Mouse (Mus musculus): ENCODE results near the gene Grap2. TPM values are rescaled to one million over a fixed set of nuclear protein-coding genes. Genes with fewer than 3 reads are reported as not detected.
A peak's percentile ranks its signal among the peaks of the same experiment; 100 is the strongest.

Gene Grap2
- polyA plus RNA-seq, 1 experiment from 2014 or later: 0.09 TPM

DNA sequence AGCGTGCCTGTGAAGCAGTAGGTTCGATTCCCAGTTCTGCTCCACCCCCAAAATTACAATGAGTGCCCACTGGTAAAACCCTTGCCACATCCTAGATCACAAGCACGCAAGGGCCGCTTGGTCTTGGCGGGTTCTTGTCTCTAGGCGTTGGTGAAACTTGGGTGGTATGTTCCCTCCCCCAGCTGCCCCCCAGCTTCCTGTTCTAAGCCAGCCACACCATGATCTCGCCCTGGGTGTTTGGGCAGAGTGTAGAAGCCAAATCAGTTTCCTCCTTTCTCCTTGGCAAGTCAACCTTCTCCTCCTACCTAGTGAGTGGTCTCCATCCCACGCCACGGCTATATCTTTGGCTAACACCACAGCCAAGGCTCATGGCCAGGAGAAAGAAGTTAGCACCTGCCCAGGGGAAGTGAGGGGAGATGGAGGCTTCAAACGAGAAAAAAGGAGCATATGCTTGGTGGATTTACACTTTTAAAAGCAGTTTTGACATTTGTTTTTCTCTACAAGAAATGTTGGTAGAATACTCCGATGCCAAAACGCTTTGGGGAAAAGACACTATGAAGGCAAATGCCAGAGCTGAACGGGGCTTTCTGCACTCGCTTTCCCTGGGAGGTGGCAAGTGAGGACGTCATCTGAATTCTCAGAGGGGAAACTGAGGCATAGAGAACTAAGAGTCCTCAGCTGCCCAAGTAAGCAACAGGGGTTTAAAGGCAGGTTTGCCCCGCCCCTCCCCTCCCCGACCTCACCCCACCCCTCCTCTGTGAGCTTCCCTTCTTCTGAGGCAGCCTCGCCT is 42.3 kb downstream of the Grap2 start:
- ATAC-seq (replicated peaks): no peak
- Histone ChIP-seq H3K4me3 (no peak overlapping the region), H3K4me2 (replicated peaks) (no peak overlapping the region), H3K27ac (replicated peaks) (no peak overlapping the region), H3K4me1 (peaks cover 19% of the 10 kb centered on the region), H3K9me3 (no peaks in the 10 kb centered on the region), H3K27me3 (0 out of 2 replicates have a peak, but pooled peaks cover 3% of the 10 kb centered on the region), H3K36me3 (no peaks in the 10 kb centered on the region), H3K9ac (replicated peaks) (no peak overlapping the region)
- 61% methylated on average over 18 of the region's 18 CpGs for WGBS

- Histone ChIP-seq H3K9ac (replicated peaks) (no peak overlapping the region), H3K36me3 (no peaks in the 10 kb centered on the region), H3K27me3 (0 out of 2 replicates have a peak, but pooled peaks cover 3% of the 10 kb centered on the region), H3K4me3 (no peak overlapping the region), H3K27ac (replicated peaks) (no peak overlapping the region), H3K4me1 (peaks cover 19% of the 10 kb centered on the region), H3K4me2 (replicated peaks) (no peak overlapping the region), H3K9me3 (no peaks in the 10 kb centered on the region)
- WGBS: 38% methylated on average over 2 of the region's 2 CpGs
- ATAC-seq (replicated peaks): no peak
Observed at GRCm38 (mm10) chr15:80615290-80615570, 42.8 kb downstream of the Grap2 start.

DNA sequence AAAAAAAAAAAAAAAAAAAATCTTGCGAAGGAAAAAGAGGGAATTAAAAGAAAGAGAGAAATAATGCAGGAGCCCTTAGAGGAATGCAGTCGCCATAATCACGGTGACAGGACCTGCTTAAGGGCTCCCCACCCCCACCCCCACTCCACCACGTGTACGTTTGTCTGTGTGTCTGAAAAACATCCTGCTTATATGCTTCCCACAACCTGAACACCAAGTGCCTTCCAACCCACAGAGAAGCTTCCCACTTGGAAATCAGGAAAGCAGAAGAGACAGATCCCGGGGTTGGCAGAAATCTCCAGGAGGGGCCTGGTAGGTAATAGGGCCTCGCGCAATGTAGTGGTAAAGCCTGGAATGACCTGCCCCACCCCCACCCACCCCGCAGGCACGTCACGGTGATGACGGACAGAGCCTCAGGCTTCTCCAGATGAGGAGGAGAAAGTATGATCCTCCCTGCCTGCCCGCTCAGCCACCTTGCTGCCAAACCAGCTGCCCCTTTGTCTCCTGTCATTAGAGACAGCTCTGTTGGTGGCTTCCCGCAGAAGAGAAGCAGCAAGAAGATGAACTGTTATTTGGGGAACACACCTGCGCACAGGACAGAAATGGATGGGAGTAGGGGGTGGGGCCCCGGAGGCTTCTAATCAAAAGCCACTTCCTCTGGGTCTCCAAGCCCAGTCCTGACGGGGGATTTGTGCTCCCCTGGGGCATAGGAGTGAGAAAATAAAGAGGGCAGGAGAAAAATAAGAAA is 43.4 kb downstream of the Grap2 start:
- Histone ChIP-seq H3K9ac (replicated peaks) (no peak overlapping the region; the same call in 1 of the 2 replicates), H3K4me1 (peaks cover 19% of the 10 kb centered on the region), H3K27ac (replicated peaks) (no peak overlapping the region), H3K36me3 (no peaks in the 10 kb centered on the region), H3K9me3 (no peaks in the 10 kb centered on the region), H3K4me3 (no peak overlapping the region), H3K4me2 (replicated peaks) (0 out of 2 replicates have a peak overlapping the region, but pooled peaks have one; percentile 12), H3K27me3 (0 out of 2 replicates have a peak, but pooled peaks cover 3% of the 10 kb centered on the region)
- ATAC-seq (replicated peaks): no peak
- WGBS: 6% methylated on average over 17 of the region's 17 CpGs

DNA sequence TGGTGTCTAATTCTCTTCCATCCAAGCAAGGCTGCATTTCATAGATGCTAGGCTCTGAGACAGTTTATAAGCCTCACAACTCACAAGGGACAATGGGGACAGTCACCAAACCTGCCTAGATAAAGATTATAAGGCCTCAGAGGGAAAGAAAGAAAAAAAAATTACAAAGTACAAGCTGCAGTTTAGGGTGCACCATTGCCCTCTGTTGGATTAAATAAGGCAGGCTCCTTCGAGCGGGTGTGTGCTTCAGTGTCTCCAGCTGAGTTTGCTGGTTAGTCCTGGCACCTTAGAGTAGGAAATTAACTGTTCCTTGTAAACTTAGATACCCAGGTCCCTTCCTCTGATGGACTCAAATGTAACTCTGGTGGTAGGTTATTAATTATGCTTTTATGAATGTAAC is 45.4 kb downstream of the Grap2 start:
- H3K27ac ChIP-seq (replicated peaks): no peak overlapping the region
- H3K9me3 ChIP-seq: no peaks in the 10 kb centered on the region
- H3K4me3 ChIP-seq: no peak overlapping the region
- H3K4me1 ChIP-seq: peaks cover 19% of the 10 kb centered on the region
- no peaks in the 10 kb centered on the region for H3K36me3 ChIP-seq
- no peak overlapping the region for H3K9ac ChIP-seq (replicated peaks)
- no peak overlapping the region for H3K4me2 ChIP-seq (replicated peaks)
- WGBS: 59% methylated on average over 2 of the region's 2 CpGs
- 0 out of 2 replicates have a peak, but pooled peaks cover 3% of the 10 kb centered on the region for H3K27me3 ChIP-seq
- ATAC-seq (replicated peaks): no peak

DNA sequence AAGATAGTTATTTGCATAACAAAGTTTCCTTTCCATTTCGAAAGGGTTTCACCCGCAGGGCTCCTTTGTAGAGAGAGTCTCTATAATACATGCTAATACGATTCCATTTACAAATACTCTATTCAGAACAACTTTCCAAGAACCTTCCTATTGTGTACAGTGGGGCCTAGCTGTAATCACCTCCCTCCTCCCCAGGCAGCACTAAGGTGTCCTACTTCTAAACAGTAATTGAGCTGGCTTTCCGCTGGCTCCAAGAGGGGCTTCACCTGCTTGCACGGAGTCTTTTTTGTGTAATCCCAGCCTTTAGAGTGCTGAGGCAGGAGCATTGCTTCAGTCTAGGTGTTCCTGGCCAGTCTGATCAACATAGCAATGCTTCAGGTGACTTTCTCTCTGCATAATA is 46.8 kb downstream of the Grap2 start:
- H3K4me1 ChIP-seq: peaks cover 19% of the 10 kb centered on the region
- H3K9ac ChIP-seq (replicated peaks): no peak overlapping the region
- WGBS: 38% methylated on average over 5 of the region's 5 CpGs
- no peaks in the 10 kb centered on the region for H3K9me3 ChIP-seq
- no peaks in the 10 kb centered on the region for H3K36me3 ChIP-seq
- H3K27me3 ChIP-seq: 0 out of 2 replicates have a peak, but pooled peaks cover 3% of the 10 kb centered on the region
- no peak overlapping the region for H3K4me3 ChIP-seq
- ATAC-seq (replicated peaks): no peak
- no peak overlapping the region for H3K4me2 ChIP-seq (replicated peaks)
- H3K27ac ChIP-seq (replicated peaks): no peak overlapping the region

DNA sequence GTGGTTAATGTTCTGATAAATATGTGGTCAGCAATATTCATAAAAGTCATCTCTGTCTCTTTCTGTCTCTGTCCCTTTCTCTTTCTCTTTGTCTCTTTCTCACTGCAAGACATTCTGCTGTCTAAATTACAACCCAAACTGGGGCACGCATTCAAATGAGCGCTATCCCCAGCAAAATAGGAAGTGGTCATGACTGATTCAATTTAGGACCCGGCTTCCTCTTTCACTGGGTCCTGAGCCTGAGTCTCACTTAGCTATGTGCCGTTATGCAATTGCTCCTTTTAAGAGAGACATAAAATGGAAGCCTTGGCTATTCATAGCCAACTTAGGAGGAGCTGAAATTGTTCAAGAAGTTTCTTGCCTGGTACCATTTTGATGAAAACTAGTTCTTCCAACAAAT is 47.4 kb downstream of the Grap2 start:
- Histone ChIP-seq H3K27ac (replicated peaks) (no peak overlapping the region), H3K9ac (replicated peaks) (no peak overlapping the region), H3K36me3 (no peaks in the 10 kb centered on the region), H3K4me2 (replicated peaks) (no peak overlapping the region), H3K9me3 (no peaks in the 10 kb centered on the region), H3K27me3 (0 out of 2 replicates have a peak, but pooled peaks cover 3% of the 10 kb centered on the region), H3K4me3 (no peak overlapping the region), H3K4me1 (peaks cover 15% of the 10 kb centered on the region)
- 86% methylated on average over 4 of the region's 4 CpGs for WGBS
- ATAC-seq (replicated peaks): no peak

DNA sequence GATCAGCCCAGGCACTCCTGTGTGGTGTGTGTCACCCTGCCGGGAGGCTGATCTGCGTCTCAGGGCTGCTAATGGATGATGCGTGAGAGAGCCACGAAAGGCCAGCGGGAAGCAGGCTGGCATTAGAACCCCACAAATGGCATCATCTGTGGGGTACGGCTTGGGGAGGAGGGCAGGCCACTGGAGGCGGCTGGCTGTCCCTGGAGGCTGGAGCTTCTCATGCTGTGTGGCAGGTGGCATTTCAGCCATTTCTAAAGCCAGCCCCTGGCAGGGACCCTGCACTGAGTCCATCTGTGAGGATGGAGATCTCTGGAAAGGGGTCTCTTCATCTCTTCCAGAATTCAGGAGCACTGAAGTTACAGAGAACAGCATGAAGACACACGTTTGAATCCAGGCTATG is 48.0 kb downstream of the Grap2 start:
- Histone ChIP-seq H3K4me3 (no peak overlapping the region), H3K4me2 (replicated peaks) (no peak overlapping the region), H3K9me3 (no peaks in the 10 kb centered on the region), H3K27ac (replicated peaks) (no peak overlapping the region), H3K27me3 (0 out of 2 replicates have a peak, but pooled peaks cover 3% of the 10 kb centered on the region), H3K36me3 (no peaks in the 10 kb centered on the region), H3K9ac (replicated peaks) (no peak overlapping the region), H3K4me1 (peaks cover 9% of the 10 kb centered on the region)
- WGBS: 76% methylated on average over 8 of the region's 8 CpGs
- no peak for ATAC-seq (replicated peaks)

DNA sequence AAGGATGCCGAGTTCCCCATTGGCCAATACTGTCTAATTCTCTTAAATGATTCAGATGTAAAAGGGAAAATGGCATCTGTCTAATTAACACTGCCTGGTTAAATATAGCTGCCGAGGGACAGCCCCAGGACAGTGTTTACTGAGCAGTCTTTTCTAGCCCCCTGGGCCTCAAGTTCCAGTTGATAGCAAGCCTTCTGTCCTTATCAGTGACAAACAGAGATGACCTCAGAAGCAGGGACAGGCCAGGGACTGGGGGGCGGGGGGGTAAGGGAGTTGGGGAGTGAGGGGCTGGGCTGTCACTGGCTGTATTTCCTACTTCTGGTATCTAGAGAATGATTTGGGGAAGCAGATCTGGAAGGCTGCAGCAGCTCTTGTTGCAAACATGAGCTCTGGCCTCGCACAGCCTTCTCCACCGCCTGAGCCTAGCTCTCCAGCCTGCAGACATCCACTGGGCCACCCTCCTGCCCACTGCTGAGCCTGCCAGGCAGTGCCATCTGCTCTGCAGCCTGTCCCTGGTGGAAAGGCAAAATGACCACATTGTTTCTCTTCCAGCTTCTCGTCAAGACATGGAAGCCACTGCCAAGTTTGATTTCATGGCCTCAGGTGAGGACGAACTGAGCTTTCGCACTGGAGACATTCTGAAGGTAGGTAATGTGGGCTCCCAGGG is 50.9 kb downstream of the Grap2 start:
- WGBS: 67% methylated on average over 8 of the region's 8 CpGs
- Histone ChIP-seq H3K4me2 (replicated peaks) (no peak overlapping the region), H3K27me3 (no peaks in the 10 kb centered on the region), H3K9me3 (no peaks in the 10 kb centered on the region), H3K9ac (replicated peaks) (no peak overlapping the region), H3K4me3 (no peak overlapping the region), H3K36me3 (no peaks in the 10 kb centered on the region), H3K4me1 (no peaks in the 10 kb centered on the region), H3K27ac (replicated peaks) (no peak overlapping the region)
- ATAC-seq (replicated peaks): no peak

GRCm38 (mm10) chr15:80626472-80626871 is 54.1 kb downstream of the Grap2 start:
- no peak for ATAC-seq (replicated peaks)
- Histone ChIP-seq H3K4me3 (no peak overlapping the region), H3K36me3 (no peaks in the 10 kb centered on the region), H3K9ac (replicated peaks) (no peak overlapping the region), H3K9me3 (no peaks in the 10 kb centered on the region), H3K27me3 (no peaks in the 10 kb centered on the region), H3K27ac (replicated peaks) (no peak overlapping the region), H3K4me1 (no peaks in the 10 kb centered on the region), H3K4me2 (replicated peaks) (no peak overlapping the region)
- 69% methylated on average over 6 of the region's 6 CpGs for WGBS

GRCm38 (mm10) chr15:80630147-80630546 is 57.8 kb downstream of the Grap2 start:
- 73% methylated on average over 7 of the region's 7 CpGs for WGBS
- no peak for ATAC-seq (replicated peaks)
- H3K36me3 ChIP-seq: no peaks in the 10 kb centered on the region
- no peak overlapping the region for H3K4me3 ChIP-seq
- H3K9me3 ChIP-seq: no peaks in the 10 kb centered on the region
- no peak overlapping the region for H3K4me2 ChIP-seq (replicated peaks)
- no peak overlapping the region for H3K27ac ChIP-seq (replicated peaks)
- H3K9ac ChIP-seq (replicated peaks): no peak overlapping the region
- no peaks in the 10 kb centered on the region for H3K27me3 ChIP-seq
- no peaks in the 10 kb centered on the region for H3K4me1 ChIP-seq

GRCm38 (mm10) chr15:80630711-80631110 is 58.3 kb downstream of the Grap2 start:
- ATAC-seq (replicated peaks): no peak
- Histone ChIP-seq H3K9ac (replicated peaks) (no peak overlapping the region), H3K36me3 (no peaks in the 10 kb centered on the region), H3K27me3 (no peaks in the 10 kb centered on the region), H3K4me2 (replicated peaks) (no peak overlapping the region), H3K4me1 (no peaks in the 10 kb centered on the region), H3K9me3 (no peaks in the 10 kb centered on the region), H3K27ac (replicated peaks) (no peak overlapping the region), H3K4me3 (no peak overlapping the region)
- WGBS: 62% methylated on average over 14 of the region's 14 CpGs

DNA sequence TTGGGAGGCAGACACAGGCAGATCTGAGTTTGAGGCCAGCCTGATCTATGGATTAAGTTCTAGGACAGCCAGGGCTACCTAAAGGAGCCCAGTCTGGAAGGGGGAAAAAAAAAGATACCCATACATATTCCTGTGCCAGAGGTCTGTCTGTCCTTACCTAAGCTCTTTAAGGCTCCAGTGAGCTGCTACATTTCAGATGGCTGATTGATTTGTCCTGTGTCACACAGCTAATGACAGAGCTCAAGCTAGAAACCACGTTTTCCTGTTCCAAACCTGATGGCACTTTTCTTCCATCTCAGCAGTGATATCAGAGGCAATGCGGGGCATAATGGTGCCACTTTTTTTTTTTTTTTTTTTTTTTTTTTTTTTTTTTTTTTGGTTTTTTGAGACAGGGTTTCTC is 58.9 kb downstream of the Grap2 start:
- no peak overlapping the region for H3K27ac ChIP-seq (replicated peaks)
- H3K4me2 ChIP-seq (replicated peaks): no peak overlapping the region
- WGBS: 80% methylated on average over 2 of the region's 2 CpGs
- no peak overlapping the region for H3K9ac ChIP-seq (replicated peaks)
- H3K9me3 ChIP-seq: no peaks in the 10 kb centered on the region
- H3K4me3 ChIP-seq: no peak overlapping the region
- H3K4me1 ChIP-seq: no peaks in the 10 kb centered on the region
- H3K27me3 ChIP-seq: no peaks in the 10 kb centered on the region
- no peaks in the 10 kb centered on the region for H3K36me3 ChIP-seq
- no peak for ATAC-seq (replicated peaks)
